Mouse (Mus musculus) liver, postnatal 0 days (tissue): Measurements from ENCODE around the gene Smpdl3a. TPM values are rescaled to one million over a fixed set of nuclear protein-coding genes. Genes with fewer than 3 reads are reported as not detected.

Experiments used
- ATAC-seq: fragments of 200-750 bp; cut with Nextera tagmentation; 2 replicates; pipeline ENCODE4 v1.8.0; 2017; ENCODE audit warnings: mild to moderate bottlenecking, moderate library complexity
- DNase-seq: peaks from one replicate; pipeline ENCODE4 v3.0.0-alpha.2; 2016
- H3K27ac ChIP-seq: fragments of 300-500 bp; sonication (generic); 2 replicates; pipeline ENCODE4 v1.5.1; 2014; ENCODE audit warnings: antibody characterized with exemption, moderate library complexity, mild to moderate bottlenecking, low read depth
- H3K27me3 ChIP-seq: fragments of 300-500 bp; sonication (generic); 2 replicates; pipeline ENCODE4 v1.6.1; 2014; ENCODE audit warnings: low read length, control low read depth, mixed read lengths; ENCODE audit not compliant: insufficient read depth
- H3K36me3 ChIP-seq: fragments of 300-500 bp; sonication (generic); replicated peaks from 2 replicates; pipeline ENCODE4 v1.6.1; 2014; ENCODE audit warnings: mild to moderate bottlenecking, control low read depth, low read length, moderate library complexity, mixed read lengths; ENCODE audit not compliant: insufficient read depth
- H3K4me1 ChIP-seq: fragments of 300-500 bp; sonication (generic); 2 replicates; pipeline ENCODE4 v1.6.1; 2014; ENCODE audit warnings: antibody characterized with exemption, mild to moderate bottlenecking, control low read depth; ENCODE audit not compliant: insufficient read depth
- H3K4me2 ChIP-seq: fragments of 300-500 bp; sonication (generic); 2 replicates; pipeline ENCODE4 v1.6.1; 2014; ENCODE audit warnings: low read depth, mild to moderate bottlenecking, low read length, moderate library complexity, mixed read lengths
- H3K4me3 ChIP-seq: fragments of 300-500 bp; sonication (generic); 2 replicates; pipeline ENCODE4 v1.5.1; 2014; ENCODE audit warnings: low read depth, low read length
- H3K9ac ChIP-seq: fragments of 300-500 bp; sonication (generic); replicated peaks from 2 replicates; pipeline ENCODE4 v1.6.1; 2014; ENCODE audit warnings: mild to moderate bottlenecking, moderate library complexity
- H3K9me3 ChIP-seq: fragments of 300-500 bp; sonication (generic); 2 replicates; pipeline ENCODE4 v1.6.1; 2016; ENCODE audit warnings: mild to moderate bottlenecking, control low read depth, low read length, mixed read lengths
- CTCF ChIP-seq: sonication (generic); IDR thresholded peaks from 2 replicates; pipeline ENCODE4 v1.5.1; 2016; ENCODE audit warnings: antibody characterized with exemption, low read depth
- EP300 ChIP-seq: IDR thresholded peaks from 2 replicates; pipeline ENCODE4 v1.6.1; 2016; ENCODE audit warnings: antibody characterized with exemption, low read depth, mild to moderate bottlenecking
- WGBS: fragments of 180-500 bp; shearing (Covaris S2); extraction: QIAGEN DNeasy Blood & Tissue Kit; methylation state at CpG from one replicate; pipeline ENCODE4 v1.1.7; 2014; ENCODE audit not compliant: insufficient replicate concordance; 5-methylcytosine and 5-hydroxymethylcytosine counted together
- polyA plus RNA-seq: library from polyadenylated mRNA; unstranded; fragments of >200 nt; fragmentation: Nextera tagmentation; extraction: Ambion mirVana; gene quantifications from 2 replicates; pipeline ENCODE4 v1.2.1, GENCODE M21; 2015

The Smpdl3a gene
- polyA plus RNA-seq, 1 experiment from 2014 or later: 40.0 TPM

- DNase-seq: no peak
- H3K4me3 ChIP-seq: no peak overlapping the region
- no peak overlapping the region for H3K27ac ChIP-seq
- TF ChIP-seq CTCF: no peak
- TF ChIP-seq EP300: 0 out of 2 replicates have a peak, but pooled peaks have one; percentile 49
- H3K9me3 ChIP-seq: no peaks in the 10 kb centered on the region
- H3K36me3 ChIP-seq: no peaks in the 10 kb centered on the region
- no peaks in the 10 kb centered on the region for H3K27me3 ChIP-seq
- no peaks in the 10 kb centered on the region for H3K4me1 ChIP-seq
- ATAC-seq: peak; percentile 97
- H3K4me2 ChIP-seq: no peak overlapping the region
- 27% methylated on average over 1 of the region's 1 CpGs for WGBS
- H3K9ac ChIP-seq: no peak overlapping the region
These were observed 31.1 kb upstream of the Smpdl3a start for GRCm38 (mm10) chr10:57763044-57763443.

GRCm38 (mm10) chr10:57783289-57784130, 10.6 kb upstream of the Smpdl3a start:
- Histone ChIP-seq H3K27me3 (no peaks in the 10 kb centered on the region), H3K9ac (no peak overlapping the region), H3K36me3 (no peaks in the 10 kb centered on the region), H3K4me2 (no peak overlapping the region), H3K4me1 (no peaks in the 10 kb centered on the region), H3K9me3 (no peaks in the 10 kb centered on the region), H3K4me3 (no peak overlapping the region), H3K27ac (no peak overlapping the region)
- no peak for ATAC-seq
- 50% methylated on average over 12 of the region's 13 CpGs for WGBS
- DNase-seq: no peak
- TF ChIP-seq EP300: no peak
- no peak for TF ChIP-seq CTCF

- Histone ChIP-seq H3K4me3 (no peak overlapping the region), H3K9ac (no peak overlapping the region), H3K9me3 (no peaks in the 10 kb centered on the region), H3K27me3 (no peaks in the 10 kb centered on the region), H3K36me3 (no peaks in the 10 kb centered on the region), H3K4me1 (no peaks in the 10 kb centered on the region), H3K27ac (no peak overlapping the region), H3K4me2 (peak overlapping the region; percentile 3; the same call in 1 of the 2 replicates)
- ATAC-seq: no peak
- no peak for TF ChIP-seq CTCF
- TF ChIP-seq EP300: no peak
- peak; percentile 56 for DNase-seq
- 32% methylated on average over 7 of the region's 7 CpGs for WGBS
These were observed 9.8 kb upstream of the Smpdl3a start for GRCm38 (mm10) chr10:57784131-57784875.

GRCm38 (mm10) chr10:57784876-57785150, 9.3 kb upstream of the Smpdl3a start, which contains the start of gene Fabp7:
Fabp7 (plus strand) TSS chr10:57784881.
- Histone ChIP-seq H3K27me3 (no peaks in the 10 kb centered on the region), H3K27ac (no peak within 1 kb of the TSS), H3K4me3 (no peak within 1 kb of the TSS), H3K36me3 (no peaks in the 10 kb centered on the region), H3K9ac (no peak within 1 kb of the TSS), H3K4me1 (no peaks in the 10 kb centered on the region), H3K9me3 (no peaks in the 10 kb centered on the region), H3K4me2 (peak within 1 kb of the TSS; percentile 3; the same call in 1 of the 2 replicates)
- DNase-seq (no peak), ATAC-seq (no peak)
- TF ChIP-seq EP300: no peak
- TF ChIP-seq CTCF: no peak
- WGBS: 43% methylated on average over 7 of the region's 7 CpGs

- ATAC-seq (no peak), DNase-seq (no peak)
- H3K27ac ChIP-seq: no peak overlapping the region
- whole genome bisulfite sequencing: 72% methylated on average over 2 of the region's 2 CpGs
- no peak overlapping the region for H3K4me3 ChIP-seq
- H3K4me2 ChIP-seq: no peak overlapping the region
- H3K27me3 ChIP-seq: no peaks in the 10 kb centered on the region
- H3K9me3 ChIP-seq: no peaks in the 10 kb centered on the region
- H3K4me1 ChIP-seq: no peaks in the 10 kb centered on the region
- no peak for TF ChIP-seq CTCF
- TF ChIP-seq EP300: no peak
- H3K36me3 ChIP-seq: no peaks in the 10 kb centered on the region
- no peak overlapping the region for H3K9ac ChIP-seq
These were observed 8.6 kb upstream of the Smpdl3a start for GRCm38 (mm10) chr10:57785552-57785951.

- 48% methylated on average over 1 of the region's 1 CpGs for WGBS
- Histone ChIP-seq H3K9me3 (no peaks in the 10 kb centered on the region), H3K27ac (peak overlapping the region; percentile 71), H3K4me3 (no peak overlapping the region), H3K27me3 (no peaks in the 10 kb centered on the region), H3K4me2 (no peak overlapping the region), H3K36me3 (no peaks in the 10 kb centered on the region), H3K9ac (no peak overlapping the region), H3K4me1 (peaks cover 20% of the 10 kb centered on the region)
- ATAC-seq (no peak), DNase-seq (no peak)
- TF ChIP-seq EP300: no peak
- no peak for TF ChIP-seq CTCF
These were observed 1.2 kb upstream of the Smpdl3a start for GRCm38 (mm10) chr10:57792957-57793356.
